Mouse (Mus musculus): ENCODE data around the gene Casq1.
A peak's percentile ranks its signal among the peaks of the same experiment; 100 is the strongest.
"Not testable (repeated sequence)": the region's sequence is repeated elsewhere in the genome, so short reads cannot be mapped to it uniquely, and the experiment has no call there.

Gene Casq1

GRCm38 (mm10) chr1:172219451-172220406 lies at the start of gene Casq1:
TSS of gene Casq1 (minus strand) at chr1:172219868.
- DNase-seq (ENCODE audit: low read depth, low spot score), result no peak

- no peak for DNase-seq (ENCODE audit: low read depth, low spot score)
Measured at GRCm38 (mm10) chr1:172261477-172262078, 41.9 kb upstream of the Casq1 start, which contains the start of gene Igsf8. TSS of gene Igsf8 (plus strand) at chr1:172261641.

- DNase-seq (ENCODE audit: low read depth, low spot score), result no peak
Measured at GRCm38 (mm10) chr1:172258314-172258713, 38.6 kb upstream of the Casq1 start, which contains the start of gene Atp1a4. TSS of gene Atp1a4 (minus strand) at chr1:172258414.

GRCm38 (mm10) chr1:172247679-172248078 lies 28.0 kb upstream of the Casq1 start:
- no peak for DNase-seq (ENCODE audit: low read depth, low spot score)

- no peak for DNase-seq (ENCODE audit: low read depth, low spot score)
Measured at GRCm38 (mm10) chr1:172247216-172247615, 27.5 kb upstream of the Casq1 start.

GRCm38 (mm10) chr1:172244645-172245044 lies 25.0 kb upstream of the Casq1 start:
- DNase-seq (ENCODE audit: low read depth, low spot score), result not testable (repeated sequence)

- DNase-seq (ENCODE audit: low read depth, low spot score), result no peak
Measured at GRCm38 (mm10) chr1:172243547-172244205, 24.0 kb upstream of the Casq1 start.

- no peak for DNase-seq (ENCODE audit: low read depth, low spot score)
Measured at GRCm38 (mm10) chr1:172242401-172242800, 22.7 kb upstream of the Casq1 start.

GRCm38 (mm10) chr1:172240945-172241708 lies 21.5 kb upstream of the Casq1 start:
- DNase-seq (ENCODE audit: low read depth, low spot score), result no peak

- no peak for DNase-seq (ENCODE audit: low read depth, low spot score)
Measured at GRCm38 (mm10) chr1:172229215-172229614, 9.5 kb upstream of the Casq1 start.

GRCm38 (mm10) chr1:172228209-172228608 lies 8.5 kb upstream of the Casq1 start:
- no peak for DNase-seq (ENCODE audit: low read depth, low spot score)

- DNase-seq (ENCODE audit: low read depth, low spot score), result no peak
Measured at GRCm38 (mm10) chr1:172221297-172222063, 1.8 kb upstream of the Casq1 start.

- no peak for DNase-seq (ENCODE audit: low read depth, low spot score)
Measured at GRCm38 (mm10) chr1:172220414-172220813, 746 bp upstream of the Casq1 start.

- no peak for DNase-seq (ENCODE audit: low read depth, low spot score)
Measured at GRCm38 (mm10) chr1:172218164-172218910, 1.3 kb downstream of the Casq1 start.

- peak; percentile 89 for DNase-seq (ENCODE audit: low read depth, low spot score)
Measured at GRCm38 (mm10) chr1:172217148-172217547, 2.5 kb downstream of the Casq1 start.

- no peak for DNase-seq (ENCODE audit: low read depth, low spot score)
Measured at GRCm38 (mm10) chr1:172214748-172215147, 4.9 kb downstream of the Casq1 start.

GRCm38 (mm10) chr1:172213771-172214170 lies 5.9 kb downstream of the Casq1 start:
- no peak for DNase-seq (ENCODE audit: low read depth, low spot score)

GRCm38 (mm10) chr1:172212776-172213175 lies 6.9 kb downstream of the Casq1 start:
- no peak for DNase-seq (ENCODE audit: low read depth, low spot score)

- no peak for DNase-seq (ENCODE audit: low read depth, low spot score)
Measured at GRCm38 (mm10) chr1:172207111-172207584, 12.5 kb downstream of the Casq1 start.
